Mouse (Mus musculus): ENCODE measurements around the gene Thada. TPM values are rescaled to one million over a fixed set of nuclear protein-coding genes. Genes with fewer than 3 reads are reported as not detected.

Thada gene
- total RNA-seq (2014; rRNA removed) (11.4 and 15.7 TPM in 2 replicates), polyA plus RNA-seq (2015; fragmentation: Nextera tagmentation; extraction: Ambion mirVana) (3.2 and 3.3 TPM in 2 replicates)

DNA sequence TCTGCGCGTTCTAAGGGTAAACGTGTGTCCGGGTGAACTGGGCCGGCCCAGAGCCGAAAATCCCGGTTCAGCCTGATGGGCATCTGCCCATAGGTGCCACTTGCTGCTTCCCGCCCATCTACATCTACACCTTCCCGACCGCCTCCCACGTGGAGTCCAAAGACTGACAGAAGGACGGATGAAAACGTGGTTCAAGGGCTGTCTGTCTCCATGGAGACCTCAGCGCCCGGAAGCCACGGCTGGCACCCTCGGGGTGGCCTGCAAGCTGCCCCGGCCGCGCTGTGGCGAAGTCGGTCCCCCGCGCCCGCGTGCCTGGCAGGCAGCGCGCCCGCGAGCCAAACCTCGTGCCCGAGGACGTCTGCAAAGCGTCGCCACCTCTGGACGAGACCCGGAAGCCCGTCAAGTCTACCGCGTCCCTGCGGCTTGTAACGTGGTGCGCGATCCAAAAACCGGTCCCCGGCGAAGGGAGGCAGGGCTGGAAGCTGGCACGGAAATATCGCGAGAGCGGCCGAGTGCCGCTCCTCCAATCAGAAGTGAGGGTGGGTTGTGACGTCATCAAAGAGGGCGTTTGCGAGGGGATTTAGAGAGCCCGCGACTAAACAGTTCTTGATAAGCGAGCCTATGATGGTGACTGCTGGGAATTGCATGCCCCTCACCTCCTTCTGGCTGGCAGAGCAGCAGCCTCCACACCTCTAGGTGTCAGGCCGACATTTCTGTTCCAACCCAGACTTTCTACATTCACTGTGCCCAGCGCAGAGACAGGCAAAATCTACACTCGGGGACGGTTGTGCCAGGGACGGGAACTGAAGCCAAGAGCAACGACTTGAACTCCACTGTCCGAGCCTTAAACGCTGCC, at the start of gene Thada:
Gene Thada, minus strand, starts transcription at position 453 of the 856 bp plus-strand sequence.
- H3K27me3 ChIP-seq (ENCODE audit: insufficient read depth, low read length), result no peaks in the 10 kb centered on the region
- ATAC-seq, result peak; percentile 99
- peak within 1 kb of the TSS; percentile 84 for H3K27ac ChIP-seq
- 0% methylated on average over 67 of the region's 67 CpGs for WGBS
- H3K9me3 ChIP-seq (ENCODE audit: low read length), result no peaks in the 10 kb centered on the region
- peak; percentile 54 for TF ChIP-seq CTCF (IDR thresholded peaks at IDR 0.05; ENCODE audit: low read depth)
- peak within 1 kb of the TSS; percentile 80 for H3K4me2 ChIP-seq (ENCODE audit: low read depth, low read length)
- H3K9ac ChIP-seq (replicated peaks; ENCODE audit: low read length), result peak within 1 kb of the TSS; percentile 75
- peak within 1 kb of the TSS; percentile 81 for H3K4me3 ChIP-seq (ENCODE audit: low read length)
- DNase-seq (ENCODE audit: low spot score), result peak; percentile 99
- H3K36me3 ChIP-seq (ENCODE audit: insufficient read depth, low read length), result no peaks in the 10 kb centered on the region
- H3K4me1 ChIP-seq (ENCODE audit: insufficient read depth, low read length), result peaks cover 5% of the 10 kb centered on the region; the same call in 1 of the 2 replicates

- TF ChIP-seq CTCF (IDR thresholded peaks at IDR 0.05; ENCODE audit: low read depth), result no peak
- WGBS, result 46% methylated on average over 4 of the region's 4 CpGs
- Histone ChIP-seq H3K4me1 (ENCODE audit: insufficient read depth, low read length) (peaks cover 10% of the 10 kb centered on the region; the same call in 1 of the 2 replicates), H3K27me3 (ENCODE audit: insufficient read depth, low read length) (no peaks in the 10 kb centered on the region), H3K4me3 (ENCODE audit: low read length) (peak overlapping the region; percentile 78), H3K36me3 (ENCODE audit: insufficient read depth, low read length) (no peaks in the 10 kb centered on the region), H3K9ac (replicated peaks; ENCODE audit: low read length) (peak overlapping the region; percentile 70), H3K9me3 (ENCODE audit: low read length) (no peaks in the 10 kb centered on the region), H3K27ac (no peak overlapping the region), H3K4me2 (ENCODE audit: low read depth, low read length) (peak overlapping the region; percentile 78)
- ATAC-seq (0 out of 2 replicates have a peak, but pooled peaks have one; percentile 13), DNase-seq (ENCODE audit: low spot score) (no peak)
Measured at GRCm38 (mm10) chr17:84512516-84513085, 46.6 kb upstream of the Thada start.

GRCm38 (mm10) chr17:84511682-84512515, 45.9 kb upstream of the Thada start, which contains the start of gene Plekhh2:
Gene Plekhh2 (plus strand): TSS chr17:84511895.
- Histone ChIP-seq H3K9ac (replicated peaks; ENCODE audit: low read length) (peak within 1 kb of the TSS; percentile 70), H3K36me3 (ENCODE audit: insufficient read depth, low read length) (no peaks in the 10 kb centered on the region), H3K27ac (peak within 1 kb of the TSS; percentile 32; the same call in 1 of the 2 replicates), H3K4me3 (ENCODE audit: low read length) (peak within 1 kb of the TSS; percentile 78), H3K9me3 (ENCODE audit: low read length) (no peaks in the 10 kb centered on the region), H3K27me3 (ENCODE audit: insufficient read depth, low read length) (no peaks in the 10 kb centered on the region), H3K4me2 (ENCODE audit: low read depth, low read length) (peak within 1 kb of the TSS; percentile 78), H3K4me1 (ENCODE audit: insufficient read depth, low read length) (peaks cover 10% of the 10 kb centered on the region; the same call in 1 of the 2 replicates)
- peak; percentile 28 for TF ChIP-seq CTCF (IDR thresholded peaks at IDR 0.05; ENCODE audit: low read depth)
- DNase-seq (ENCODE audit: low spot score) (peak; percentile 90), ATAC-seq (peak; percentile 91)
- under 1% methylated on average over 77 of the region's 79 CpGs for WGBS

GRCm38 (mm10) chr17:84510961-84511639, 45.1 kb upstream of the Thada start:
- H3K9ac ChIP-seq (replicated peaks; ENCODE audit: low read length), result peak overlapping the region; percentile 70
- TF ChIP-seq CTCF (IDR thresholded peaks at IDR 0.05; ENCODE audit: low read depth), result no peak

DNA sequence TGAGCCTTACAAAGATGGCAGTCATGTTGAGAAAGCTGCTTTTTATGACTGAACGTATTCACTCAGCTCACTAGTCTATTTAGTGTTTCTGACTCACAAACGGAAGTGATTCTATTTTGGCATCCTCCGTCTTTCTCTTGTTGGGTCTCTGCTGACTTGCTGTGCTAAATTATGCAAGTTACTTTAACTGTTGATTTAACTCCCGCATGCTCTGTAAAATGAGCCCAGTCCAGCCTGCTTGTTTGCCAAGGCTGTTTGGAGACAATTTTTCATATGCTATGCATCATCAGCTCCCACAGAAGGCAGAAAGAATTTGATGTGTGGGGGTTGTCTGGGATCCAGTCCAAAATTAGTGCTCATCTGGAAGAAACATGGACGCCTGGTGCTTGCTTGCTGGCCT, 44.4 kb upstream of the Thada start:
- Histone ChIP-seq H3K4me3 (ENCODE audit: low read length) (no peak overlapping the region), H3K4me2 (ENCODE audit: low read depth, low read length) (no peak overlapping the region), H3K9me3 (ENCODE audit: low read length) (no peaks in the 10 kb centered on the region), H3K9ac (replicated peaks; ENCODE audit: low read length) (no peak overlapping the region), H3K4me1 (ENCODE audit: insufficient read depth, low read length) (peaks cover 10% of the 10 kb centered on the region; the same call in 1 of the 2 replicates), H3K27me3 (ENCODE audit: insufficient read depth, low read length) (no peaks in the 10 kb centered on the region), H3K36me3 (ENCODE audit: insufficient read depth, low read length) (no peaks in the 10 kb centered on the region), H3K27ac (no peak overlapping the region; the same call in 1 of the 2 replicates)
- no peak for TF ChIP-seq CTCF (IDR thresholded peaks at IDR 0.05; ENCODE audit: low read depth)
- DNase-seq (ENCODE audit: low spot score), result peak; percentile 79
- peak; percentile 61; the same call in 1 of the 2 replicates for ATAC-seq
- 22% methylated on average over 5 of the region's 5 CpGs for WGBS

More at GRCm38 (mm10) chr17:84510961-84511639, 45.1 kb upstream of the Thada start:
- Histone ChIP-seq H3K9me3 (ENCODE audit: low read length) (no peaks in the 10 kb centered on the region), H3K4me2 (ENCODE audit: low read depth, low read length) (peak overlapping the region; percentile 78), H3K4me1 (ENCODE audit: insufficient read depth, low read length) (peaks cover 10% of the 10 kb centered on the region; the same call in 1 of the 2 replicates), H3K36me3 (ENCODE audit: insufficient read depth, low read length) (no peaks in the 10 kb centered on the region), H3K27me3 (ENCODE audit: insufficient read depth, low read length) (no peaks in the 10 kb centered on the region), H3K4me3 (ENCODE audit: low read length) (peak overlapping the region; percentile 78), H3K27ac (peak overlapping the region; percentile 32; the same call in 1 of the 2 replicates)
- no peak for DNase-seq (ENCODE audit: low spot score)
- ATAC-seq, result no peak
- 28% methylated on average over 11 of the region's 11 CpGs for WGBS

Data from hindbrain, postnatal 0 days (tissue).